Mouse (Mus musculus): Measurements from ENCODE around the gene Unc80.

Gene Unc80

DNA sequence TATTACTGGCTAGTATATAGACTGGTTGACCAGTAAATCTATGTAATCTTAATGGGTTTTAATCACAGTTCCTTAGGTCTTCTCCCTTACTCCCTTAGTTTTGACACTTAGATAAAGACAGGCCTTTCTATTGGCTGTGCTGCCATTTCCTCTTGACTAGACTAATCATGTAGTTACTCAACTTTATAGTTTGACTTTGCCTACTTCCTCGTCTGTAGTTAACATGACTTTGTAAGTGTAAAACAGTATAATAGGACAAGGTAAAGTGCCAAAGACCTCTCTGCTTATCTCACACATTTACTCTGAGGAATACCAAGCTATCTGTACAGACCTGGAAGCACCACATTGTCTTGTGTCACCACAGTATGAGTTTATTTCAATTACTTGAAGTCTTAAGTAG, 262.4 kb downstream of the Unc80 start:
- DNase-seq = no peak

All from kidney, postnatal 14 days (tissue).